Mouse (Mus musculus) heart, embryonic 11.5 days (tissue): ENCODE measurements around the gene Cacna1a. TPM values are rescaled to one million over a fixed set of nuclear protein-coding genes. Genes with fewer than 3 reads are reported as not detected.
A peak's percentile ranks its signal among the peaks of the same experiment; 100 is the strongest.

ENCODE experiments used
- ATAC-seq: fragments of 200-750 bp; cut with Nextera tagmentation; replicated peaks from 2 replicates; pipeline ENCODE4 v1.8.0; 2017; ENCODE audit warnings: moderate library complexity; ENCODE audit not compliant: insufficient number of reproducible peaks, low FRiP score, low TSS enrichment
- H3K27ac ChIP-seq: fragments of 300-500 bp; sonication (generic); 2 replicates; pipeline ENCODE4 v1.5.1; 2014; ENCODE audit warnings: mild to moderate bottlenecking, low read depth, low read length
- H3K27me3 ChIP-seq: fragments of 300-500 bp; sonication (generic); 2 replicates; pipeline ENCODE4 v1.6.1; 2014; ENCODE audit warnings: mild to moderate bottlenecking, low read length, mixed read lengths; ENCODE audit not compliant: control insufficient read depth, insufficient read depth
- H3K36me3 ChIP-seq: fragments of 300-500 bp; sonication (generic); 2 replicates; pipeline ENCODE4 v1.6.1; 2014; ENCODE audit warnings: mild to moderate bottlenecking, low read length, moderate library complexity, mixed read lengths; ENCODE audit not compliant: control insufficient read depth, insufficient read depth
- H3K4me1 ChIP-seq: fragments of 300-500 bp; sonication (generic); 2 replicates; pipeline ENCODE4 v1.6.1; 2014; ENCODE audit warnings: low read length; ENCODE audit not compliant: control insufficient read depth, insufficient read depth
- H3K4me2 ChIP-seq: fragments of 300-500 bp; sonication (generic); 2 replicates; pipeline ENCODE4 v1.6.1; 2014; ENCODE audit warnings: mild to moderate bottlenecking, moderate library complexity
- H3K4me3 ChIP-seq: fragments of 300-500 bp; sonication (generic); 2 replicates; pipeline ENCODE4 v1.5.1; 2014; ENCODE audit warnings: low read depth, low read length
- H3K9ac ChIP-seq: fragments of 300-500 bp; sonication (generic); 2 replicates; pipeline ENCODE4 v1.6.1; 2014; ENCODE audit warnings: mild to moderate bottlenecking, low read depth, low read length, moderate library complexity
- H3K9me3 ChIP-seq: fragments of 300-500 bp; sonication (generic); replicated peaks from 2 replicates; pipeline ENCODE4 v1.6.1; 2016; ENCODE audit warnings: low read length; ENCODE audit not compliant: control insufficient read depth
- WGBS: fragments of 180-500 bp; shearing (Covaris S2); extraction: QIAGEN DNeasy Blood & Tissue Kit; methylation state at CpG from one replicate; pipeline ENCODE4 v1.1.7; 2014; ENCODE audit not compliant: insufficient replicate concordance; 5-methylcytosine and 5-hydroxymethylcytosine counted together
- polyA plus RNA-seq: library from polyadenylated mRNA; unstranded; fragments of >200 nt; fragmentation: Nextera tagmentation; extraction: Ambion mirVana; gene quantifications from 2 replicates; pipeline ENCODE4 v1.2.1, GENCODE M21; 2014

The Cacna1a gene
- polyA plus RNA-seq, 1 experiment from 2014 or later, result 6.3 TPM

- Histone ChIP-seq H3K9me3 (no peaks in the 10 kb centered on the region), H3K27me3 (peaks cover 3% of the 10 kb centered on the region; the same call in 1 of the 2 replicates), H3K27ac (no peak overlapping the region), H3K4me2 (no peak overlapping the region), H3K9ac (no peak overlapping the region), H3K4me1 (peaks cover 3% of the 10 kb centered on the region; the same call in 1 of the 2 replicates), H3K4me3 (no peak overlapping the region), H3K36me3 (no peaks in the 10 kb centered on the region)
- WGBS, result 79% methylated on average over 4 of the region's 4 CpGs
- ATAC-seq, result no peak
These were observed 189.2 kb downstream of the Cacna1a start for GRCm38 (mm10) chr8:84577432-84577831.

- H3K27ac ChIP-seq, result no peak overlapping the region
- H3K36me3 ChIP-seq, result no peaks in the 10 kb centered on the region
- peaks cover 3% of the 10 kb centered on the region; the same call in 1 of the 2 replicates for H3K4me1 ChIP-seq
- no peak for ATAC-seq
- no peak overlapping the region for H3K4me3 ChIP-seq
- H3K9me3 ChIP-seq, result no peaks in the 10 kb centered on the region
- H3K9ac ChIP-seq, result no peak overlapping the region
- H3K27me3 ChIP-seq, result 0 out of 2 replicates have a peak, but pooled peaks cover 3% of the 10 kb centered on the region
- H3K4me2 ChIP-seq, result no peak overlapping the region
- WGBS, result 14% methylated on average over 3 of the region's 3 CpGs
These were observed 191.4 kb downstream of the Cacna1a start for GRCm38 (mm10) chr8:84579595-84579994.

GRCm38 (mm10) chr8:84585311-84585710 lies 197.1 kb downstream of the Cacna1a start:
- Histone ChIP-seq H3K4me3 (no peak overlapping the region), H3K27ac (no peak overlapping the region), H3K36me3 (no peaks in the 10 kb centered on the region), H3K27me3 (no peaks in the 10 kb centered on the region), H3K9me3 (0 out of 2 replicates have a peak, but pooled peaks cover 2% of the 10 kb centered on the region), H3K9ac (no peak overlapping the region), H3K4me2 (no peak overlapping the region), H3K4me1 (peaks cover 7% of the 10 kb centered on the region; the same call in 1 of the 2 replicates)
- WGBS, result 38% methylated on average over 1 of the region's 1 CpGs
- no peak for ATAC-seq

GRCm38 (mm10) chr8:84586221-84586620 lies 198.0 kb downstream of the Cacna1a start:
- 50% methylated on average over 2 of the region's 2 CpGs for WGBS
- Histone ChIP-seq H3K9ac (no peak overlapping the region), H3K27ac (no peak overlapping the region), H3K36me3 (no peaks in the 10 kb centered on the region), H3K4me3 (no peak overlapping the region), H3K9me3 (0 out of 2 replicates have a peak, but pooled peaks cover 2% of the 10 kb centered on the region), H3K4me1 (peaks cover 7% of the 10 kb centered on the region; the same call in 1 of the 2 replicates), H3K27me3 (no peaks in the 10 kb centered on the region), H3K4me2 (no peak overlapping the region)
- ATAC-seq, result no peak

- no peak overlapping the region for H3K27ac ChIP-seq
- WGBS, result 50% methylated on average over 11 of the region's 11 CpGs
- no peak overlapping the region; the same call in 1 of the 2 replicates for H3K9ac ChIP-seq
These were observed 200.3 kb downstream of the Cacna1a start for GRCm38 (mm10) chr8:84588498-84588897.

GRCm38 (mm10) chr8:84592015-84592662 lies 203.9 kb downstream of the Cacna1a start:
- WGBS, result 10% methylated on average over 15 of the region's 15 CpGs
- Histone ChIP-seq H3K4me2 (peak overlapping the region; percentile 46), H3K4me1 (peaks cover 13% of the 10 kb centered on the region; the same call in 1 of the 2 replicates), H3K4me3 (no peak overlapping the region), H3K9me3 (no peaks in the 10 kb centered on the region), H3K36me3 (no peaks in the 10 kb centered on the region), H3K9ac (no peak overlapping the region), H3K27me3 (no peaks in the 10 kb centered on the region), H3K27ac (0 out of 2 replicates have a peak overlapping the region, but pooled peaks have one; percentile 0)
- peak; percentile 33 for ATAC-seq

More at GRCm38 (mm10) chr8:84588498-84588897, 200.3 kb downstream of the Cacna1a start:
- ATAC-seq, result no peak
- Histone ChIP-seq H3K27me3 (no peaks in the 10 kb centered on the region), H3K36me3 (no peaks in the 10 kb centered on the region), H3K4me3 (no peak overlapping the region), H3K4me1 (peaks cover 13% of the 10 kb centered on the region; the same call in 1 of the 2 replicates), H3K9me3 (0 out of 2 replicates have a peak, but pooled peaks cover 2% of the 10 kb centered on the region), H3K4me2 (no peak overlapping the region)

GRCm38 (mm10) chr8:84593143-84593542 lies 204.9 kb downstream of the Cacna1a start:
- Histone ChIP-seq H3K4me3 (no peak overlapping the region), H3K9me3 (no peaks in the 10 kb centered on the region), H3K27me3 (peaks cover 3% of the 10 kb centered on the region; the same call in 1 of the 2 replicates), H3K4me1 (peaks cover 9% of the 10 kb centered on the region; the same call in 1 of the 2 replicates), H3K36me3 (no peaks in the 10 kb centered on the region), H3K4me2 (no peak overlapping the region), H3K9ac (no peak overlapping the region), H3K27ac (0 out of 2 replicates have a peak overlapping the region, but pooled peaks have one; percentile 0)
- no peak for ATAC-seq
- WGBS, result 75% methylated on average over 1 of the region's 1 CpGs

GRCm38 (mm10) chr8:84594099-84594780 lies 206.0 kb downstream of the Cacna1a start:
- Histone ChIP-seq H3K27ac (no peak overlapping the region), H3K9ac (no peak overlapping the region), H3K4me1 (0 out of 2 replicates have a peak, but pooled peaks cover 6% of the 10 kb centered on the region), H3K27me3 (peaks cover 7% of the 10 kb centered on the region; the same call in 1 of the 2 replicates), H3K9me3 (no peaks in the 10 kb centered on the region), H3K4me3 (no peak overlapping the region), H3K4me2 (no peak overlapping the region), H3K36me3 (no peaks in the 10 kb centered on the region)
- WGBS, result 60% methylated on average over 9 of the region's 9 CpGs
- ATAC-seq, result no peak
